Mouse (Mus musculus) cerebellum, adult 2 months (tissue): ENCODE measurements around the gene Tubb2b. TPM values are rescaled to one million over a fixed set of nuclear protein-coding genes. Genes with fewer than 3 reads are reported as not detected.
A peak's percentile ranks its signal among the peaks of the same experiment; 100 is the strongest.

Experiments used
- DNase-seq, 2 experiments: peaks; one replicate each; pipeline ENCODE4 v3.0.0; 2021
- H3K27ac ChIP-seq: fragments of 200-500 bp; 2 replicates; pipeline ENCODE4 v1.5.1; 2012; ENCODE audit warnings: low read length, control low read depth, inconsistent platforms; ENCODE audit not compliant: insufficient read depth
- H3K27me3 ChIP-seq: fragments of 200-500 bp; 2 replicates; pipeline ENCODE4 v1.6.1; 2012; ENCODE audit warnings: inconsistent platforms, mild to moderate bottlenecking, low read length, moderate library complexity; ENCODE audit not compliant: control insufficient read depth, insufficient read depth
- H3K4me1 ChIP-seq: fragments of 200-500 bp; 2 replicates; pipeline ENCODE4 v1.6.1; 2011; ENCODE audit warnings: low read length; ENCODE audit not compliant: control insufficient read depth, insufficient read depth
- H3K4me3 ChIP-seq: fragments of 200-500 bp; replicated peaks from 2 replicates; pipeline ENCODE3; 2011; ENCODE audit warnings: mild to moderate bottlenecking, low read depth, low read length, control low read depth; ENCODE audit not compliant: insufficient read depth
- CTCF ChIP-seq: fragments of 200-500 bp; IDR thresholded peaks from 2 replicates; pipeline ENCODE4 v1.5.1; 2011; ENCODE audit warnings: low read depth, mild to moderate bottlenecking, control low read depth, low read length, moderate library complexity, borderline replicate concordance; ENCODE audit not compliant: insufficient read depth
- POLR2A ChIP-seq: fragments of 200-500 bp; IDR thresholded peaks from 2 replicates; pipeline ENCODE4 v1.6.1; 2011; ENCODE audit warnings: low read length, control low read depth, borderline replicate concordance; ENCODE audit not compliant: insufficient read depth
- WGBS: fragments of 180-500 bp; shearing (Covaris S2); methylation state at CpG from one replicate; pipeline ENCODE4 v1.1.7; 2018; 5-methylcytosine and 5-hydroxymethylcytosine counted together
- polyA plus RNA-seq: library from polyadenylated mRNA; depleted of rRNA; stranded (reverse); fragments of >200 nt; gene quantifications from 2 replicates; pipeline ENCODE4 v1.2.3, GENCODE M21; 2012

Tubb2b gene
- polyA plus RNA-seq, 1 experiment: 224 TPM

GRCm38 (mm10) chr13:34156133-34156839 is 26.0 kb upstream of the Tubb2b start:
- 40% methylated on average over 8 of the region's 8 CpGs for WGBS
- Histone ChIP-seq H3K27ac (no peak overlapping the region), H3K4me3 (no peak overlapping the region), H3K27me3 (no peaks in the 10 kb centered on the region), H3K4me1 (peaks cover 20% of the 10 kb centered on the region; the same call in 1 of the 2 replicates)
- TF ChIP-seq CTCF (no peak), POLR2A (no peak)
- DNase-seq: no peak

GRCm38 (mm10) chr13:34154931-34155272 is 24.6 kb upstream of the Tubb2b start:
- 25% methylated on average over 3 of the region's 3 CpGs for WGBS
- TF ChIP-seq CTCF (peak; percentile 61; the same call in 1 of the 2 replicates), POLR2A (no peak)
- H3K4me1 ChIP-seq: peaks cover 28% of the 10 kb centered on the region; the same call in 1 of the 2 replicates
- peak; percentile 69 to 72 for DNase-seq
- H3K27ac ChIP-seq: no peak overlapping the region
- H3K27me3 ChIP-seq: no peaks in the 10 kb centered on the region
- H3K4me3 ChIP-seq: no peak overlapping the region

GRCm38 (mm10) chr13:34154217-34154930 is 24.1 kb upstream of the Tubb2b start:
- 16% methylated on average over 13 of the region's 13 CpGs for WGBS
- Histone ChIP-seq H3K27me3 (no peaks in the 10 kb centered on the region), H3K4me3 (no peak overlapping the region), H3K4me1 (peaks cover 28% of the 10 kb centered on the region; the same call in 1 of the 2 replicates), H3K27ac (no peak overlapping the region)
- TF ChIP-seq POLR2A (no peak), CTCF (peak; percentile 67; the same call in 1 of the 2 replicates)
- DNase-seq: peak; percentile 70 to 75

GRCm38 (mm10) chr13:34153254-34154011 is 23.2 kb upstream of the Tubb2b start:
- no peaks in the 10 kb centered on the region for H3K27me3 ChIP-seq
- DNase-seq: peak; percentile 60 to 70
- H3K4me1 ChIP-seq: peaks cover 28% of the 10 kb centered on the region; the same call in 1 of the 2 replicates
- WGBS: 19% methylated on average over 4 of the region's 5 CpGs
- no peak overlapping the region for H3K4me3 ChIP-seq
- TF ChIP-seq POLR2A (no peak), CTCF (no peak)
- H3K27ac ChIP-seq: no peak overlapping the region; the same call in 1 of the 2 replicates

DNA sequence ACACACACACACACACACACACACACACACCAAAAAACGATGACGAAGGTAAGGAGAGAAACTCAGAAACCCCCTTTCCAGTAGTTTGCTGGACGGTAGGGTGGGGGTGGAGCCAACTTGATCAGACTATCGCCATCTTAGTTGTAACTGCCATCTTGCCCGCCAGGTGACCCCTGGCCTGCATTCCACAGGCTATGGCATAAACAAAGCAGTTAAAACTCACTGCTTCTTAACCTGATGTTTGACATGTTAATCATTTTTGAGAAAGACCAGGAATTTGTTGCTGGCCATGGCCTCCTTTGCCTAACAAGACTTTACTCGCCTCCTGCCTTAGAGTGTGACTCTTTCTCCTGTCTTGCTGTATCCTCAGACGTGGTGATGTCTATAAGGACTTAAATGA is 22.4 kb upstream of the Tubb2b start:
- TF ChIP-seq POLR2A: no peak
- TF ChIP-seq CTCF: no peak
- Histone ChIP-seq H3K4me3 (no peak overlapping the region), H3K4me1 (peaks cover 28% of the 10 kb centered on the region; the same call in 1 of the 2 replicates), H3K27ac (no peak overlapping the region), H3K27me3 (no peaks in the 10 kb centered on the region)
- 89% methylated on average over 7 of the region's 7 CpGs for WGBS
- DNase-seq: no peak

GRCm38 (mm10) chr13:34151425-34151824 is 21.2 kb upstream of the Tubb2b start:
- Histone ChIP-seq H3K4me3 (no peak overlapping the region), H3K27me3 (no peaks in the 10 kb centered on the region), H3K27ac (no peak overlapping the region), H3K4me1 (peaks cover 20% of the 10 kb centered on the region; the same call in 1 of the 2 replicates)
- no peak for DNase-seq
- TF ChIP-seq CTCF (no peak), POLR2A (no peak)
- 100% methylated on average over 1 of the region's 1 CpGs for WGBS

GRCm38 (mm10) chr13:34150271-34151027 is 20.2 kb upstream of the Tubb2b start:
- no peaks in the 10 kb centered on the region for H3K27me3 ChIP-seq
- TF ChIP-seq CTCF (no peak), POLR2A (no peak)
- H3K27ac ChIP-seq: no peak overlapping the region
- no peak overlapping the region for H3K4me3 ChIP-seq
- 32% methylated on average over 19 of the region's 19 CpGs for WGBS
- H3K4me1 ChIP-seq: peaks cover 14% of the 10 kb centered on the region; the same call in 1 of the 2 replicates
- DNase-seq: peak in 1 of 2 experiments; percentile 38
